Mouse (Mus musculus): ENCODE measurements at regions not wholly inside any gene's neighbourhood (a gene's known extent, or its start where the extent isn't known, plus 50 kb on each side); places are given as distances from the start of the nearest gene placed in this dataset.

- no peak for TF ChIP-seq CTCF (IDR thresholded peaks at IDR 0.05; ENCODE audit: insufficient read depth, low read length)
- no peak for TF ChIP-seq POLR2A (IDR thresholded peaks at IDR 0.05; ENCODE audit: borderline replicate concordance, extremely low read depth, low read depth, low read length)
Measured at GRCm38 (mm10) chr16:87796514-87797248, 97.9 kb downstream of the Bach1 start.
